Mouse (Mus musculus): Measurements from ENCODE around the gene Tnfsf15. TPM values are rescaled to one million over a fixed set of nuclear protein-coding genes. Genes with fewer than 3 reads are reported as not detected.

The Tnfsf15 gene
- not detected for total RNA-seq (2021)
- long read RNA-seq, experiment 1 = 0 reads
- long read RNA-seq, experiment 2 = 0 reads

- peak; percentile 73 to 78 for DNase-seq
These were observed at the start of gene Tnfsf15 for GRCm38 (mm10) chr4:63744693-63745171. Gene Tnfsf15 (minus strand): TSS chr4:63745113.

GRCm38 (mm10) chr4:63792328-63792727, 47.4 kb upstream of the Tnfsf15 start:
- DNase-seq = no peak

GRCm38 (mm10) chr4:63785466-63785865, 40.6 kb upstream of the Tnfsf15 start:
- no peak for DNase-seq

- DNase-seq = no peak
These were observed 38.9 kb upstream of the Tnfsf15 start for GRCm38 (mm10) chr4:63783826-63784225.

DNA sequence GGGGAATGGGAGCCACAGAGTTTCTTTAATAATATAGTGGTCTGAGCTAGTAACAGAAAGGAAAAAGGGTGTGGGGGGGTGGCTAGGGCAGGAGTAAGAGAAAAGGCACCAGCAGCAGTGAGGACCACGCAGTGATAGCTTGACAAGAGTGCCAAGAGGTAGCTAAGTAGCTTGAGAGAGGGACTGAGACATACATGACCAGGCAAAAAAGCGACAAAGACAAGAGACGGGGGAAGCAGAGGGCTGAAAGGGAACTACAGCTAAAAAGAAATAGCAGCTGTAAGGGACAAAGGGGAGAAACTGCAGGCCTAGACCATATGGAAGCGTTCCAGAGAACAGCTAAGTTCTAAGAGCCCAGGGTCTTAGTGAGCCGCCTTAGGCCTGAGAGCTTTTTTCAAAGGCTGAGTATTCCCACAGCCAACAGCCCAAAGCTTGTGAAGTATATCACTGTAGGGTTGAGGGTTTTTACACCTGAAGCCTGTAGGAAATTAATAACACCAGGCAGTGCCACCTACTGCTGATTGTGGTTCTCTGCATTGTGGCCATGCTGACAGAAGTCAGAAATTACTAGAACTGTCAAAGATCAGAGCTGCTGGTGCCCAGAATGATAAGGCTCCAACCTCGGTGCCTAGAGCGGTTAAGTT, 38.2 kb upstream of the Tnfsf15 start:
- DNase-seq = peak in 1 of 2 experiments; percentile 5

DNA sequence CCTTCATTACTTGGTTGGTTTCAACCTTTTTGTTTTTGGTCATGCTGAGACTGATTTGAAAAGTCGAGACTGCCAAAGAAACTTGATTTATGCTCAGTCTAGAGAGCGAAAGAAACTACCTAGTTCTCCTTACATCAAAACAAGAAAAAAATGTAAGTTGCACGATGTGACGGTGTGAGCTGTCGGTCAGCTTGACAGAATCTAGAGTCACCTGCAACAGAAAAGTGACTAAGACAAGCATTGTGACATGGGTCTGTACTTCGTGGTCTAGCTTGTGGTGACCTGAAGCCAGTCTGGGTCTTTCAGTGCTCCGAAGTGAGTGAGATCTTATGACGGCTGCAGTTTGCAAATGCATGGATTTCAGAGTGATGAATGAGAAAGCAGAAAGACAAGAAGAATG, 32.3 kb upstream of the Tnfsf15 start:
- DNase-seq = no peak

DNA sequence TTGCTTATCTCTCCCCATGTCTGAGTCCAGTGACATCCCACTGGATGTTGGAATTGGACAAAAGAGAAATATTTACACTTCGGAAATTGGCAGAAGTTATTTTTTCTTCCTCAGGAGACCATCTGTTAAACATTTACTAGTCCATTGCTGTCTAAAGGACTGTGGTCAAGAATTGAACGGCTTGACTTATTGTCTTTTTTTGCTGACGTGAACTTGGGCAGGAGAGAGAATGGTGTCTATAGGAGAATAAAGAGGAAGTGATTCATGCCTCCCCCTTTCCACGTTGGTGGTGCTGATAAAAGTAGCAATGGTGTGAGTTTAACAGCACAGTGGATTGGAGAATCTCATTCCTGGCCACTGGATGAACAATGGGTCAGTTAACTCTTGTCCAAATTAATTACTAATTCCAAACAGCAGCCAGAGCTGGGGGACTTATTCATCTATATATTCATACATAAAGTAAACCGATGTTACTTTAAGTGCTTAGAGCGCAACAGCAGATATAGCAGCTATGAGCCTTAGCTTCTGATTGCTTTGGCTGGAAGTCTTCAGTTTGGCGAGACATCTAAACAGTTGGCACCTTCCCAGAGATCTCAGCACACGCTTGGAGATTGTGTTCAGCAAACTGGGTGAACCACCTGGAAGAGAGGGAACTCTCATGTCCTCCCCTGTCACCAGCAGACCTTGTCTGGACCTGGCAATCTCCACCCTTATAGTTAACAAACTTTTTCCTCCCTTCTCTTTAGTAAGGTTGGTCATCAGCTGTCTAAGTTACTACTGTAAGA, 28.6 kb upstream of the Tnfsf15 start:
- no peak for DNase-seq

DNA sequence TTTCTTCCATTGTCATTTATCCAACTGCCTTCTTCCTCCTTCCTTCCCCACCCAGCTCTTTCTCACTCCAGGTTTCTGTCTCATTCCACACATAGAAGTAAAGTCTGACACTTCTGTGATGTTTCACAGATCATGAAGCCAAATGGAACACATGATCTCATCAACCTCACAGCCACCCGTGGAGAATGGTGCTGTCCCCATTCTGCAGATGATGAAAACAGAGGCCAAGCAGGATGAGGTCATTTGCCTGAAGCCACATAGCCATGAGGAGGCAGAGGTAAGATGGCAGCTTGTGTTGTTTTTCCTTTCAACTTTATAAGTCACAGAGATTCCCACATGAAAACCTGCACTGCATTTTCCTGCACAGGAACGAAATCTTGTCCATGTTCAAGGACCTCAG, 27.6 kb upstream of the Tnfsf15 start:
- no peak for DNase-seq

DNA sequence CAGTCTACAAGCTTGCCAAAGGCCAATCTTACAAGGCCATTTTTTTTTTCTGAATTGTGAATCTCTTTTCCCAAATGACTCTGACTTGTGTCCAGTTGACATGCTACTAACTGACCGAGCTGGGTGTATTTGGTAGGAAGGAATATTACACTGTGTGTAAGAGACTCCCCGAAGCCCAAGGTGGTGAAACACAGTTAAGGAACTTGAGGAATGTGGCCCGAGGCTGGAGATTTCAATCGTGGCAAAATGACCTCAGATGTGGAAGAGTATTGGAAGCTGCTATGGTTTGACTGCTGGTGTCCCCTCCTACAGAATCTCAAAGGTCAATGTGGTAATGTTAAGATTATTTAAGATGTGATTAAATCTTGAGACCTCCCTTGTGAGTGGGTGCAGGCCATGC, 26.4 kb upstream of the Tnfsf15 start:
- DNase-seq = no peak

DNA sequence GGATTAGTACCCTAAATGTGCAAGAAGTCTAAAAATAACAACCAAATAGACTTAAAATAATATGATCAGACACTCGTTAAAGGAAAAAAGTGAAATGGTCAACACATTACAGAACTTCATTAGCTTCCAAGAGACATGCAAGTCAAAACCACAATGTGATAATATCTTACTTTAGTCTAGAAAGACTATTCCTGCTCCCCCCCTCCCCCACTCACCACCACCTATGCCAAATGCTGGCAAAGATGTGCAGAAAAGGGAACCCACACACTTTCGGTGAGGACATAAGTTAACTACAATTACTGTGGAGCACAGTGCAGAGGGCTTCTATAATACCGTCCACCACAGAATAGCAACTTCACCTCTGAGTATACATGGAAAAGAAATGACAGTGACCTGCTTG, 24.2 kb upstream of the Tnfsf15 start:
- no peak for DNase-seq

DNA sequence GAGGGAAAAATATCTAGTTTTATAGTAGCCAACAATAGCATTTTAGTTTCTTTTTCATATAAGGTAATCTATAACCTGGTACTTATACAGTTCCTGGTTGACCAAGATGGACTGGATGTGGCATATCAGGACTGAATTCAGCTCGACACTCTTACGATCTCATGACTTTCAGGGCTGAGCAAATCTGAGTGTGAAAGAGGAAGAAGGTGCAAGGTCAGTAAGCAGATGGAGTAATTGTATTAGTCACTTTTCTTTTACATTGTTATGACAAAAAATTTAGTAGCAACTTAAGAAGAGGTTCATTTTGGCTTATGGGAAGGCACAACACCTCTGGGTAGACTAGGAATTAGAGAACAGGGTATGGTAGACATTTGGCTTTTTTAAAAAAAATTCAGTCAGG, 20.1 kb upstream of the Tnfsf15 start:
- no peak for DNase-seq

DNA sequence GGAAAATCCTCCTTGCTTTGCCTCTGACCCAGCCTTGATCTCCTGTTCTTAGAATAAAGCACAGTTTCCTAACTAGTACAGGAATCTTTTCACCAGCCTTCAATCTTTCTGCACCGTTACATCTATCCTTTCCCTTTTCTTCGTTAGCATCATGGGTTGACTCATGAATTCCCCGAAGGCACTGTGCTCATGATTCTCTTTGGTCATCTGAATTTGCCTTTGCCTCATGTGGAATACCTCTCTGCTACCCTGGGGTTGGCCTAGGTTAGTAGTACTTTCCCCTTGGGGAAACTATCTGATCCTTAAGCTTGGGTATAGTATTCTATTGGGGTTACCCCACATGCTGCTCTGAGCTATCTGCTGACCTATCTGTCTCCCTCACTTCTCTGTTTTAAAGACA, 15.0 kb upstream of the Tnfsf15 start:
- DNase-seq = no peak

DNA sequence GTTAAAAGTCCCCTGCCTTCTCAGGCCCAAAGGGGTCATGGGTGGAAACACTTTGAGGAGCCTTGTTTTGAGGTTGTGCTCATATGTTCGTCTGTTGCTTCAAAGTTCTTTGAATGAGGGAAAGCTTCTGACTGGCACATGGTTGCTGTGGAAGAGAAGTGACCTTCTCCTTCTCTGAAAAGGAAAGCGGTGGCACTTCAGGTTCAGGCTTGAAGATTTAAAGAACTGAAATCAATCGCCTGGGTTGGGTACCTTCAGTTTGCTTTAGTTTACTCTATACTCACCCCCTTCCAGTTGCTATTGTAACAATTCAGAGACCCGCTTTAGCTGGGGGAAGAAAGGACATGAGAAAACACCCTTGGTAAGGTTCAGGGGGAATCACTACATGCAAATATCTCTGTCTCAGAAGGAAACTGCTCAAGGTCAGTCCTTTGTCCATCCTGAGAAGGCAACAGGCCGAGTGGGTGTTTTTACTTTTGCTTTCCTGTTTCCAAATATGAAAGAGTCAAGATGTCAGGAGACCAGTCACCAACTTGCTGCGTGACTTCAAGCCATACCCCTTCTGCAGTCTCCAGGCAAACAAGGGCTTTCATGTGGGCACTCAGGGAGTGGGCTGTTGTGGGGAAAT, 12.7 kb upstream of the Tnfsf15 start:
- DNase-seq = no peak

DNA sequence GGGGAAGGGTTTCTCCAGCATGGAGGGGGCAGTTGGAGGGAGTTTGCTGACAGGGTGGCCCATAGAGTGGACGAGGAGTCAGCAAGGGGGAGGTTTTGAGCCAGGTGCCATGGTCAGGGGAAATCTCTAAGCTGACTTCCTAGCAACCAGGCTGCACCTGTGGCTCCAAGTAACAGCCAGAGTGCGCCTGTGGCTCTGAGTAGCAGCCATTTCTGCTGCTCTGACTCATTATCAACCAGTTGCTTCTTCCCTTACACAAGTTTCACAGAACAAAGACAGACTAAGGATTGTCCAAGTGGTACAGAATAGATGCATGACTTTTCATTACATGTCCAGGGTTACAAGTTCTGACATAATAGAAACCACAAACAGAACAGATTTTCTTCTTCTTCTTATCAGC, 11.2 kb upstream of the Tnfsf15 start:
- no peak for DNase-seq

GRCm38 (mm10) chr4:63754467-63755020, 9.6 kb upstream of the Tnfsf15 start:
- DNase-seq = no peak

DNA sequence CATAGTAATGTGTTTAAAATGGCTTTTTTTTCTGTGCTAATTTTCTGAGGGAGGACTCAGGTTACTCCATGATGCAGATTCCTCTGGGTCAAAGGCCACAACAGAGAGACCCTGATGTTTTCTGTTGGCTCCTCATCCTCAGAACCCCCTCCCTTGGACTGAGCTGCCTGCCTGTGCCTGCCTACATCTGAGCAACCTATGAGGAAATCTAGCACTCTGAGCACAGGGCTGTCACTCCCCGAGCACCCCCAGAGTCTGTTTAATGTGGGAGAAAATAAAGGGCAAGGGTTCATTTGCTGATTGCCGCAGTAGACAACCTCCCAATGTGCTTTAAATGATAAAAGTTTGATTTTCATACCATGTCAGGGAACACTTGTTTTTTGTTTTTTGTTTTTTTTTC, 8.9 kb upstream of the Tnfsf15 start:
- DNase-seq = no peak

- DNase-seq = peak; percentile 33 to 39
These were observed 8.0 kb upstream of the Tnfsf15 start for GRCm38 (mm10) chr4:63752687-63753523.

GRCm38 (mm10) chr4:63748061-63748730, 3.3 kb upstream of the Tnfsf15 start:
- no peak for DNase-seq

DNA sequence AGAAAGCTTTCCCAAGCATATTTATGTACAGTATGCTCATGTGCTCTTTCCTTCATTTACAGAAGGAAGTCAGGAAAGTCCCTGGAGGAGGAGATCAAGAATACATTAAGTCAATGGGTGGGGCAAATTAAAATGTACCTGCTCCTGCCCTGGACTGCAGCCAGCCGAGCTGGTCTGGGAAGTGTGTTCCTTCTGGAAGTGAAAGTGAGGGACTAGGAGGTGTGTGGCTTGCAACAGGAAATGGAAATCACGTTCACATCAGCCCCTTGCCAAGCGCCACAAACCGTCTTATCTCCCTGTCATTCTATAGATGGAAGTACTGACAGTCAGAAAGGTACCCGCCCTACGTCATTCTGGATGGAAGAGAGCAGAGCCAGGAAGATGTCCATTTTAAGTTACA, 358 bp upstream of the Tnfsf15 start:
- DNase-seq = peak; percentile 27 to 33

DNA sequence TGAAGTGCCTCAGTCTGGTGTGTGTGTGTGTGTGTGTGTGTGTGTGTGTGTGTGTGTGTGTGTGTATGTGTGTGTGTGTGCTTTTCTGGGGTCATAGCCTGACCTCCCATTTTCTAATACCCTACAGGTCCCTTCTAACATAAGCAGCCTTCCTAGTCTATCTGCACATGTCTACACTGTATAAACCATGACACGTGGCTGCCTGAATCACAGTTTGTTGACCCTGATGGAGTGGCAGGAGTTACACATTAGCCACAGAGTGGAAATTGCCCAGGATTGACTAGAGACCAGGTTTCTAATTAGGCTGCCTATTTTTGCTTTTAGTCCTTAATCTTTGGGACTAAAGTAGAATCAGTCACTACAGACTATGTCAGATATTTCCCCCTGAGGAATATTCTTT, 1.3 kb downstream of the Tnfsf15 start:
- DNase-seq = no peak

DNA sequence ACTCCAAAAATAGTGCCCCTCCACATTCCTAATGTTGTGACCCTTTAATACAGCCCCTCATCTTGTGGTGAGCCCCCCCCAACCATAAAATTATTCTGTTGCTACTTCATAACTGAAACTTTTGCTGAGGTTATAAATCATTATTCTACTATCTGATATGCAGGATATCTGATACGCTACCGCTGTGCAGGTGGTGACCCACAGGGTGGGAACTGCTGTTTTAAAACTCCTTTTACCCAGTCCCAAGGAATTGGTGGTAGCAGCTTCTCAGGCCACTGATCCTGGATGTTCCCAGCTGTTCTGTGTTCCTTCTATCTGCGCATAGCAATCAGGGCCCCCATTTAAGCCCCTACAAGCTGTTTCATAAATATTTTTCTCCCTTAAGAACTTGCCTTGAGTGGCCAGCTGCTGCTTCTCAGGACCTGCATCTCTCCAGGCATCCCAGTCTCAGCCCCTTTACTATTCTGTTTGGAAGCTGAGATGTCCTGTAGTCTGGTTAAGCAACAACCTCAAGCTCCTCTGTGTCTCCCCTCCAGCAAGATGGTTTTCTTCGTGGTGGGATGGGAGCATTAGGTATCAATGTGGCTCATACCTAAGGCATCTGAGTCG, 2.0 kb downstream of the Tnfsf15 start:
- no peak for DNase-seq
